Mouse (Mus musculus): ENCODE results near the gene Mex3b. TPM values are rescaled to one million over a fixed set of nuclear protein-coding genes. Genes with fewer than 3 reads are reported as not detected.
A peak's percentile ranks its signal among the peaks of the same experiment; 100 is the strongest.

Gene Mex3b
- polyA plus RNA-seq, 1 experiment from 2014 or later = 16.3 TPM

DNA sequence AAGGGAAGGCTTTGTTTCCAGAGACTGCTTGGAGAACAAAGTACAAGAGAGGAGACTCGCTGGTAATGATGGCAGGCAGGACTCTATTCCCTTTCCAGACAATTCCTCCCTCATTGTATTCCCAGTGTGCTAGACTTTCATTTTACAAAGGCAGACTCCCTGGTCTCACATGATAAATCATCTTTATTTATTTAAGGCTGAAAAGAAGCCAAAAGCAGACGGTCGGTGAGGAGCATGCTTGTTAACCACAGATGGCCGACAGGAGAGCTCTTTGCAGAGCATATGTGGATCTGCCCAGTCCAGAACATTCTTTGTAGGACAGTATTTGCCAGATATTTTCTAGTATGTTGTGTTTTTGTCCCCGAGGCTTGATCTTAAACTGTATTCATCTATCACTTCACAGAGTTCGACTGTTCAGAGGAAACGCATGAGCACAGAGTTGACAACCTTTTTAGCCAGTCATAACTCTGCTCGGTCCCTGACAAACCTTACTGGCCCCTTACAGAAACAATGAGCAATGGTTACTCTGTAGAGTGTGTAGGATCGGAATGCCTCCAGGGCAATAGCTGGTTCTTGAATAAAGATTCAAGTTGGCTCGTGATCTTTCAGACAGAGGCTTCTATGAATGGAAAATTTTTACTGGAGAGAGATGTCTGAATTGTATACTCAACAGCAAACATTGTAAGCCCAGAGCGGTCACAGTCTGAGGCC is 28.0 kb upstream of the Mex3b start:
- 41% methylated on average over 11 of the region's 11 CpGs for WGBS
- Histone ChIP-seq H3K36me3 (ENCODE audit: control insufficient read depth, insufficient read depth, low read length) (no peaks in the 10 kb centered on the region), H3K9me3 (ENCODE audit: control insufficient read depth, low read length) (no peaks in the 10 kb centered on the region), H3K4me3 (ENCODE audit: low read length) (no peak overlapping the region), H3K4me2 (replicated peaks; ENCODE audit: low read depth, low read length) (no peak overlapping the region), H3K9ac (ENCODE audit: low read depth, low read length) (no peak overlapping the region), H3K27me3 (ENCODE audit: control insufficient read depth, insufficient read depth, low read length) (no peaks in the 10 kb centered on the region), H3K27ac (ENCODE audit: low read depth, low read length) (no peak overlapping the region), H3K4me1 (ENCODE audit: control insufficient read depth, insufficient read depth, low read length) (peaks cover 6% of the 10 kb centered on the region)
- peak; percentile 32; the same call in 1 of the 2 replicates for ATAC-seq (ENCODE audit: low FRiP score, low TSS enrichment)

DNA sequence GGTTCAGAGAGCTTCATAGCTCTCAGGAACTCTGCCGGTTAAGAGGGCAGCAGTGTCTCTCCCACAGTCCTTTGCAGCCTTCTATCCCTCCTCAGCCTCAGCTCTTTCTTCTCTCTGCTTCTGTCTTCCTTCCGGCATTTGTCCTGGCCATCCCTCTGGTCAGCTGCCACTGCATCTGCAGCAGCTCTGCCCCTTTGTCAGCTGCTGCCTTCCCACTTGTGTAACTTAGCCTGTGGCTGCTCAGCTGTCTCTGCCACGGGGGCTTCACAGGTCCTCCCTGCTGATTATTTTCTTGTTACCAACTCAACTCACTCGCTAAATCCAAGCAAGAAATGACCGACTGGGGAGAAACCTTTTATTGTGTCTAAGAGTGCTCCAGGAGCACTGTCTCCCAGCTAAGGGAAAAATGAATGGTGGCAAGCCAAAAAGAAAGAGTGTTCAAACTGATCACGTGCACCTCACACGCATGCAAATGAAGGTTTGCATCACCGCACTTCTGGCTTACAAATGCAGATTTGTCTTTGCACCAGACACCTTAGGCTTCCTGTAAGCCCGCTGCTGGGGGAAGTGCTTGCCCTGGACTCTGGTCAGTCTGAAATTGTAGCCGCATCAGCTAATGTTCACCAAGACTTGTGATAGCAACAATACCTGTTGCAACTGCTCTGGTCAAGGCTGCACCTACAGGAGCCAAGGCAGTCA is 24.8 kb upstream of the Mex3b start:
- Histone ChIP-seq H3K36me3 (ENCODE audit: control insufficient read depth, insufficient read depth, low read length) (no peaks in the 10 kb centered on the region), H3K27me3 (ENCODE audit: control insufficient read depth, insufficient read depth, low read length) (no peaks in the 10 kb centered on the region), H3K27ac (ENCODE audit: low read depth, low read length) (no peak overlapping the region), H3K9ac (ENCODE audit: low read depth, low read length) (no peak overlapping the region), H3K4me1 (ENCODE audit: control insufficient read depth, insufficient read depth, low read length) (peaks cover 6% of the 10 kb centered on the region), H3K4me2 (replicated peaks; ENCODE audit: low read depth, low read length) (no peak overlapping the region), H3K4me3 (ENCODE audit: low read length) (no peak overlapping the region), H3K9me3 (ENCODE audit: control insufficient read depth, low read length) (no peaks in the 10 kb centered on the region)
- 58% methylated on average over 10 of the region's 10 CpGs for WGBS
- ATAC-seq (ENCODE audit: low FRiP score, low TSS enrichment) = no peak

DNA sequence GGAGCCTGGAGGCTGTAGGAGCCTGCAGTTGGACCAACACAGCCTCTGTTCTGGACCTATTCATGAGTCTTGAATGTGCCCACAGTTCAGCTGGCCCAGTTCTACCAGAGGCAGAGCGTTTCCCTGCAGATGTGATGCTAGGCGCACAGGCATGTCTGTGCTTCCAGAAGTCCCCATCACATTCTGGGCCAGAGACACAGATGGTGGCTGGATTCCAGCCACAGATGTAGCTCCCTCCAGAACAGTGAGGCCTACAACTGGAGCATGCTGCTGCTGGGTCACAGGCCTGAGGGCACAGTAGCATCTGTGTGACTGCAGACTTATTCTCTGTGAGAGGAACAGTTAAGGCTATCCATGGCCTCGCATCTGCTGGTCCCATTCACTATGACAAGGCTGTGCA is 16.4 kb upstream of the Mex3b start:
- no peaks in the 10 kb centered on the region for H3K9me3 ChIP-seq (ENCODE audit: control insufficient read depth, low read length)
- peaks cover 5% of the 10 kb centered on the region; the same call in 1 of the 2 replicates for H3K4me1 ChIP-seq (ENCODE audit: control insufficient read depth, insufficient read depth, low read length)
- 84% methylated on average over 3 of the region's 3 CpGs for WGBS
- ATAC-seq (ENCODE audit: low FRiP score, low TSS enrichment) = no peak
- no peaks in the 10 kb centered on the region for H3K36me3 ChIP-seq (ENCODE audit: control insufficient read depth, insufficient read depth, low read length)
- no peak overlapping the region for H3K9ac ChIP-seq (ENCODE audit: low read depth, low read length)
- H3K4me2 ChIP-seq (replicated peaks; ENCODE audit: low read depth, low read length) = no peak overlapping the region
- no peak overlapping the region for H3K4me3 ChIP-seq (ENCODE audit: low read length)
- no peaks in the 10 kb centered on the region for H3K27me3 ChIP-seq (ENCODE audit: control insufficient read depth, insufficient read depth, low read length)
- no peak overlapping the region for H3K27ac ChIP-seq (ENCODE audit: low read depth, low read length)

DNA sequence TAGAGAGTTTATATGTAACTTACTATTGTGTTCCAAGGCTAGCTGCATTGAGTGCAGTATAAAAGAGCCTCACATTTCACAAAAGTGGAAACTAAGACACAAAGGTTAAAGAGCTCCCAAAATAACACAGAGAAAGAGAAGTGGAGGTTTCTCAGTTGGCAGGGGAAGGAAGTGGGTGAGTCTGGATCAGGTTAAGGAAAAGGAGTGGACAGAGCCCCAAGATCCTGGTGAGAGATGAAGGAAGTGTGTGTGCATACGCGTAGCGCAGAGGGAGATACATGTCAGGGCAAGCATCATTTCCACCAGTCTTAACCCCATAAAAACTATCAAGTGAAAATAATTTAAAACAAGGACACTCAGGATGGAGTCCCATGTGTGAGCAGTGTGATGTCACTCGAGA is 15.5 kb upstream of the Mex3b start:
- 75% methylated on average over 4 of the region's 4 CpGs for WGBS

DNA sequence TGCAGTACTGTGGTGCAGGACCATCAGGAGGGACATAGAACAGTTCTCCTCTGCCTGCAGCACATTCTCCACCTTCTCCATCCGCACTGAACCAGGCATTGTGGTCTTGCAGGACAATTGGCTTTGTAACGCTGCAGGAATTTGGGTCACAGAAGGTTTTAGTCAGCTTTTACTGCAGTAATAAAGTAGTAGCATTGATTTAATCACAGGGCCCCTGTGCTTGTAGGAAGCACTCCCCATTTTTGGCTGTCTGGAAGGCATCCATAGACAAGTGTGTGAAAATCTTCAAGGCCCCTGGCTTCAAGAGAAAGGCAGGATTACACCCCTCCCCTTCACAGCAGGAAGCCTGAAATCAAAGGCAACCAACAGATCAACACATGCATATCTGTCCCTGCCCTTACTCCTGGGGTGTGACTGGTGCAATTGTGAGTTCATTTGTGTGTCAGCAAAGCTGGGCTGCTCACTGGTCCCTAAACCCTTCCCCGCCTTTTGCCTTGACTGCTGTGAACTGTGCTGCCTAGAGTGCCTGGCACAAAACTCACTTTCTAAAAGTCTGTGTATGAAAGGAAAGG is 12.9 kb upstream of the Mex3b start:
- Histone ChIP-seq H3K9me3 (ENCODE audit: control insufficient read depth, low read length) (no peaks in the 10 kb centered on the region), H3K4me1 (ENCODE audit: control insufficient read depth, insufficient read depth, low read length) (peaks cover 5% of the 10 kb centered on the region; the same call in 1 of the 2 replicates), H3K4me3 (ENCODE audit: low read length) (no peak overlapping the region), H3K4me2 (replicated peaks; ENCODE audit: low read depth, low read length) (no peak overlapping the region), H3K27ac (ENCODE audit: low read depth, low read length) (no peak overlapping the region), H3K9ac (ENCODE audit: low read depth, low read length) (no peak overlapping the region), H3K27me3 (ENCODE audit: control insufficient read depth, insufficient read depth, low read length) (no peaks in the 10 kb centered on the region), H3K36me3 (ENCODE audit: control insufficient read depth, insufficient read depth, low read length) (no peaks in the 10 kb centered on the region)
- WGBS = 28% methylated on average over 3 of the region's 3 CpGs
- no peak for ATAC-seq (ENCODE audit: low FRiP score, low TSS enrichment)

More for the DNA sequence above, 15.5 kb upstream of the Mex3b start:
- peaks cover 5% of the 10 kb centered on the region; the same call in 1 of the 2 replicates for H3K4me1 ChIP-seq (ENCODE audit: control insufficient read depth, insufficient read depth, low read length)
- H3K4me2 ChIP-seq (replicated peaks; ENCODE audit: low read depth, low read length) = no peak overlapping the region
- no peak overlapping the region for H3K4me3 ChIP-seq (ENCODE audit: low read length)
- no peak for ATAC-seq (ENCODE audit: low FRiP score, low TSS enrichment)
- H3K9ac ChIP-seq (ENCODE audit: low read depth, low read length) = no peak overlapping the region
- H3K27me3 ChIP-seq (ENCODE audit: control insufficient read depth, insufficient read depth, low read length) = no peaks in the 10 kb centered on the region
- no peaks in the 10 kb centered on the region for H3K9me3 ChIP-seq (ENCODE audit: control insufficient read depth, low read length)
- no peak overlapping the region for H3K27ac ChIP-seq (ENCODE audit: low read depth, low read length)
- no peaks in the 10 kb centered on the region for H3K36me3 ChIP-seq (ENCODE audit: control insufficient read depth, insufficient read depth, low read length)

DNA sequence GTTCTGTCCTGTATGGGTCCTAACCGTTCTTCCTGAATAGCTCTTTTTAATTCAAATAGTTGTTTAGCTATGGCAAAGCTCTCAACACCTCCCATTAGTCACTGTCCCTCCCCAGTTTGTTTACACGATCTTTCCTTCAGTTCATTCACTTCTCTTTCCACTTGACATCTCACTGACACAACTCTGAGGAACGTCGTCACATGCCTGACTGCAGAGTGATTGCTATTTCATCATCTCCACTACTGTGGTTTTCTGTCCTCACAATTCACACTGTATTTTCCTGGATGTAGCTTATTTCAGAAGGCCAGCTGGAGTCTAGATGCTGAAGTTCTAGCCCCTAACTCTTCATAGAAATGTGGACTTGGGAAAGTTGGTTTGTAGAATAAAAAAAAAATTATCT is 8.5 kb upstream of the Mex3b start:
- no peaks in the 10 kb centered on the region for H3K9me3 ChIP-seq (ENCODE audit: control insufficient read depth, low read length)
- no peaks in the 10 kb centered on the region for H3K27me3 ChIP-seq (ENCODE audit: control insufficient read depth, insufficient read depth, low read length)
- WGBS = 54% methylated on average over 4 of the region's 4 CpGs
- peaks cover 8% of the 10 kb centered on the region; the same call in 1 of the 2 replicates for H3K4me1 ChIP-seq (ENCODE audit: control insufficient read depth, insufficient read depth, low read length)
- no peak overlapping the region for H3K9ac ChIP-seq (ENCODE audit: low read depth, low read length)
- H3K27ac ChIP-seq (ENCODE audit: low read depth, low read length) = no peak overlapping the region
- no peak overlapping the region for H3K4me2 ChIP-seq (replicated peaks; ENCODE audit: low read depth, low read length)
- H3K36me3 ChIP-seq (ENCODE audit: control insufficient read depth, insufficient read depth, low read length) = no peaks in the 10 kb centered on the region
- no peak for ATAC-seq (ENCODE audit: low FRiP score, low TSS enrichment)
- no peak overlapping the region for H3K4me3 ChIP-seq (ENCODE audit: low read length)

DNA sequence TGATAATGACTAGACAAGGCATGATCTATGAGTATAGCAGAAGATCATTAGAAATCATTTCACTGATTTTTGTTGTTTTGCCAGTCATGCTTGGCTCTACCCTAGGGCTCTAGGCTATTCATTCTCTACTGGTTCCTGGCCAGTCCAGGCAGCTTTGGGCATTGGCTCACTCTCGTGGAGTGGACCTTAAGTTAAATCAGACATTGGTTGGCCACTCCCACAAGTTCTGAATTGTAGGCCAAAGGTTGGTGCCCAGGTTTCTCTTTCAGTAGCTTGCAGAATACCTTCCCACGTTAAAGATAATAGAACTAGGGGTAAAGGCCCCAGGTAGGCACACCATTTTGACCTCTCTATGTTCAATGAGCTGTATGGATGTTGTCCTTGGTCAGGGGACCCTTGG is 6.5 kb upstream of the Mex3b start:
- Histone ChIP-seq H3K4me3 (ENCODE audit: low read length) (no peak overlapping the region), H3K9me3 (ENCODE audit: control insufficient read depth, low read length) (no peaks in the 10 kb centered on the region), H3K4me1 (ENCODE audit: control insufficient read depth, insufficient read depth, low read length) (peaks cover 4% of the 10 kb centered on the region; the same call in 1 of the 2 replicates), H3K36me3 (ENCODE audit: control insufficient read depth, insufficient read depth, low read length) (no peaks in the 10 kb centered on the region), H3K27ac (ENCODE audit: low read depth, low read length) (no peak overlapping the region), H3K4me2 (replicated peaks; ENCODE audit: low read depth, low read length) (no peak overlapping the region), H3K9ac (ENCODE audit: low read depth, low read length) (no peak overlapping the region), H3K27me3 (ENCODE audit: control insufficient read depth, insufficient read depth, low read length) (no peaks in the 10 kb centered on the region)
- no peak for ATAC-seq (ENCODE audit: low FRiP score, low TSS enrichment)
- 84% methylated on average over 2 of the region's 2 CpGs for whole genome bisulfite sequencing

DNA sequence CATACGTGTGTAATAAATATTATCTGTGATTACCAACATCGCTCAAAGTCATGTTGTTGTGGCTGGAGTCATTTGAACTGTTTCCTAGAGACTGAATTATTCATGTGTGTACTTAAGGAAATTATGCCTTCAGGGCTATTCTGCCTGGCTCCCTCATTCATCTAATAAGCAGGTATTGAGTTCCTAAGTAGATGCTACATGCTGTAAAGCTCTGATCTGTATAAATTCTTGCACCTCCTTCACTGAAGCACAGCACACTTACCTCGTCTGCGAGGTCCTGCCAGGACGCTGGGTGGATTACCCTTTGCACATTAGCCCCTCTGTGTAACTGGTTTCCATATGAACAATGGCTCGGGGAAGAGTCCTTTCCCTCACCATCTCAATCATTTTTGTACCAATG is 3.8 kb upstream of the Mex3b start:
- Histone ChIP-seq H3K4me1 (ENCODE audit: control insufficient read depth, insufficient read depth, low read length) (peaks cover 4% of the 10 kb centered on the region; the same call in 1 of the 2 replicates), H3K9me3 (ENCODE audit: control insufficient read depth, low read length) (no peaks in the 10 kb centered on the region), H3K4me3 (ENCODE audit: low read length) (no peak overlapping the region), H3K27me3 (ENCODE audit: control insufficient read depth, insufficient read depth, low read length) (no peaks in the 10 kb centered on the region), H3K4me2 (replicated peaks; ENCODE audit: low read depth, low read length) (no peak overlapping the region), H3K27ac (ENCODE audit: low read depth, low read length) (no peak overlapping the region), H3K36me3 (ENCODE audit: control insufficient read depth, insufficient read depth, low read length) (no peaks in the 10 kb centered on the region), H3K9ac (ENCODE audit: low read depth, low read length) (no peak overlapping the region)
- ATAC-seq (ENCODE audit: low FRiP score, low TSS enrichment) = no peak
- WGBS = 50% methylated on average over 6 of the region's 6 CpGs

All from kidney, embryonic 14.5 days (tissue).